Mouse (Mus musculus): ENCODE data around the gene Mex3d.

Gene Mex3d

GRCm38 (mm10) chr10:80387522-80387959, at the start of gene Mex3d:
TSS of gene Mex3d (minus strand) at chr10:80387659.
- peak; percentile 93 for DNase-seq

- no peak for DNase-seq
Measured at GRCm38 (mm10) chr10:80436276-80436675, 48.8 kb upstream of the Mex3d start.

GRCm38 (mm10) chr10:80435764-80436163, 48.3 kb upstream of the Mex3d start:
- DNase-seq, result no peak

- DNase-seq, result no peak
Measured at GRCm38 (mm10) chr10:80434823-80435222, 47.4 kb upstream of the Mex3d start.

GRCm38 (mm10) chr10:80434233-80434592, 46.8 kb upstream of the Mex3d start:
- DNase-seq, result no peak

GRCm38 (mm10) chr10:80433513-80434232, 46.2 kb upstream of the Mex3d start, which contains the start of gene Tcf3:
TSS of gene Tcf3 (minus strand) at chr10:80433647.
- DNase-seq, result peak; percentile 95

GRCm38 (mm10) chr10:80432936-80433512, 45.6 kb upstream of the Mex3d start:
- peak; percentile 35 for DNase-seq

GRCm38 (mm10) chr10:80432387-80432785, 44.9 kb upstream of the Mex3d start:
- DNase-seq, result no peak

- no peak for DNase-seq
Measured at GRCm38 (mm10) chr10:80431570-80432386, 44.3 kb upstream of the Mex3d start.

- DNase-seq, result no peak
Measured at GRCm38 (mm10) chr10:80430375-80430980, 43.0 kb upstream of the Mex3d start.

GRCm38 (mm10) chr10:80429800-80430199, 42.3 kb upstream of the Mex3d start:
- DNase-seq, result no peak

- DNase-seq, result no peak
Measured at GRCm38 (mm10) chr10:80425041-80425440, 37.6 kb upstream of the Mex3d start.

GRCm38 (mm10) chr10:80423562-80423961, 36.1 kb upstream of the Mex3d start:
- DNase-seq, result no peak

- DNase-seq, result no peak
Measured at GRCm38 (mm10) chr10:80421651-80422472, 34.4 kb upstream of the Mex3d start.

GRCm38 (mm10) chr10:80421208-80421607, 33.7 kb upstream of the Mex3d start:
- DNase-seq, result no peak

- no peak for DNase-seq
Measured at GRCm38 (mm10) chr10:80420729-80421128, 33.3 kb upstream of the Mex3d start.

GRCm38 (mm10) chr10:80419419-80419818, 32.0 kb upstream of the Mex3d start:
- DNase-seq, result no peak

GRCm38 (mm10) chr10:80418311-80418710, 30.9 kb upstream of the Mex3d start:
- peak; percentile 38 for DNase-seq

GRCm38 (mm10) chr10:80417841-80418240, 30.4 kb upstream of the Mex3d start:
- DNase-seq, result no peak

- no peak for DNase-seq
Measured at GRCm38 (mm10) chr10:80417371-80417770, 29.9 kb upstream of the Mex3d start.

GRCm38 (mm10) chr10:80415566-80415965, 28.1 kb upstream of the Mex3d start:
- DNase-seq, result no peak
